Mouse (Mus musculus): Measurements from ENCODE around the gene Ndrg3. TPM values are rescaled to one million over a fixed set of nuclear protein-coding genes. Genes with fewer than 3 reads are reported as not detected.
"Not testable (repeated sequence)": the region's sequence is repeated elsewhere in the genome, so short reads cannot be mapped to it uniquely, and the experiment has no call there.

Ndrg3 gene
- polyA plus RNA-seq, 1 experiment = 30.0 TPM

- no peak for DNase-seq (ENCODE audit: low read depth in 1 of 2, low spot score in 2 of 2)
- no peaks in the 10 kb centered on the region for H3K27me3 ChIP-seq (ENCODE audit: control insufficient read depth, insufficient read depth, low read length)
- H3K36me3 ChIP-seq (ENCODE audit: control insufficient read depth, insufficient read depth, low read length) = peaks cover 8% of the 10 kb centered on the region; the same call in 1 of the 2 replicates
- WGBS = 97% methylated on average over 2 of the region's 2 CpGs
- no peak for TF ChIP-seq POLR2A (IDR thresholded peaks at IDR 0.05; ENCODE audit: low read depth, low read length)
- no peak for TF ChIP-seq CTCF (IDR thresholded peaks at IDR 0.05; ENCODE audit: extremely low read depth, insufficient read depth, insufficient read length, insufficient replicate concordance)
- no peak overlapping the region for H3K4me3 ChIP-seq (ENCODE audit: extremely low read depth, insufficient read depth, insufficient read length)
- H3K4me1 ChIP-seq (ENCODE audit: control insufficient read depth, insufficient read depth, insufficient read length) = no peaks in the 10 kb centered on the region
- no peak overlapping the region for H3K27ac ChIP-seq (ENCODE audit: insufficient read depth, low read length)
These were observed 60.4 kb downstream of the Ndrg3 start for GRCm38 (mm10) chr2:156931421-156931820.

- Histone ChIP-seq H3K4me1 (ENCODE audit: control insufficient read depth, insufficient read depth, insufficient read length) (no peaks in the 10 kb centered on the region), H3K27me3 (ENCODE audit: control insufficient read depth, insufficient read depth, low read length) (no peaks in the 10 kb centered on the region), H3K36me3 (ENCODE audit: control insufficient read depth, insufficient read depth, low read length) (peaks cover 6% of the 10 kb centered on the region; the same call in 1 of the 2 replicates), H3K4me3 (ENCODE audit: extremely low read depth, insufficient read depth, insufficient read length) (no peak overlapping the region), H3K27ac (ENCODE audit: insufficient read depth, low read length) (no peak overlapping the region)
- DNase-seq (ENCODE audit: low read depth in 1 of 2, low spot score in 2 of 2) = no peak
- TF ChIP-seq CTCF (IDR thresholded peaks at IDR 0.05; ENCODE audit: extremely low read depth, insufficient read depth, insufficient read length, insufficient replicate concordance) (no peak), POLR2A (IDR thresholded peaks at IDR 0.05; ENCODE audit: low read depth, low read length) (no peak)
- WGBS = 92% methylated on average over 6 of the region's 6 CpGs
These were observed 61.3 kb downstream of the Ndrg3 start for GRCm38 (mm10) chr2:156930549-156930948.

GRCm38 (mm10) chr2:156929519-156930120 is 62.2 kb downstream of the Ndrg3 start:
- DNase-seq (ENCODE audit: low read depth in 1 of 2, low spot score in 2 of 2) = no peak
- H3K4me3 ChIP-seq (ENCODE audit: extremely low read depth, insufficient read depth, insufficient read length) = no peak overlapping the region
- TF ChIP-seq POLR2A (IDR thresholded peaks at IDR 0.05; ENCODE audit: low read depth, low read length) (no peak), CTCF (IDR thresholded peaks at IDR 0.05; ENCODE audit: extremely low read depth, insufficient read depth, insufficient read length, insufficient replicate concordance) (no peak)
- H3K4me1 ChIP-seq (ENCODE audit: control insufficient read depth, insufficient read depth, insufficient read length) = no peaks in the 10 kb centered on the region
- WGBS = 76% methylated on average over 11 of the region's 11 CpGs
- peaks cover 6% of the 10 kb centered on the region; the same call in 1 of the 2 replicates for H3K36me3 ChIP-seq (ENCODE audit: control insufficient read depth, insufficient read depth, low read length)
- no peaks in the 10 kb centered on the region for H3K27me3 ChIP-seq (ENCODE audit: control insufficient read depth, insufficient read depth, low read length)
- H3K27ac ChIP-seq (ENCODE audit: insufficient read depth, low read length) = no peak overlapping the region

- Histone ChIP-seq H3K27me3 (ENCODE audit: control insufficient read depth, insufficient read depth, low read length) (no peaks in the 10 kb centered on the region), H3K36me3 (ENCODE audit: control insufficient read depth, insufficient read depth, low read length) (peaks cover 6% of the 10 kb centered on the region; the same call in 1 of the 2 replicates), H3K4me1 (ENCODE audit: control insufficient read depth, insufficient read depth, insufficient read length) (no peaks in the 10 kb centered on the region), H3K27ac (ENCODE audit: insufficient read depth, low read length) (no peak overlapping the region), H3K4me3 (ENCODE audit: extremely low read depth, insufficient read depth, insufficient read length) (no peak overlapping the region)
- TF ChIP-seq CTCF (IDR thresholded peaks at IDR 0.05; ENCODE audit: extremely low read depth, insufficient read depth, insufficient read length, insufficient replicate concordance) (no peak), POLR2A (IDR thresholded peaks at IDR 0.05; ENCODE audit: low read depth, low read length) (no peak)
- 93% methylated on average over 6 of the region's 6 CpGs for WGBS
- DNase-seq (ENCODE audit: low read depth in 1 of 2, low spot score in 2 of 2) = no peak
These were observed 63.2 kb downstream of the Ndrg3 start for GRCm38 (mm10) chr2:156928606-156929005.

GRCm38 (mm10) chr2:156927663-156928062 is 64.2 kb downstream of the Ndrg3 start:
- no peak for TF ChIP-seq POLR2A (IDR thresholded peaks at IDR 0.05; ENCODE audit: low read depth, low read length)
- TF ChIP-seq CTCF (IDR thresholded peaks at IDR 0.05; ENCODE audit: extremely low read depth, insufficient read depth, insufficient read length, insufficient replicate concordance) = no peak
- DNase-seq (ENCODE audit: low read depth in 1 of 2, low spot score in 2 of 2) = no peak
- no peak overlapping the region for H3K27ac ChIP-seq (ENCODE audit: insufficient read depth, low read length)
- H3K36me3 ChIP-seq (ENCODE audit: control insufficient read depth, insufficient read depth, low read length) = peaks cover 6% of the 10 kb centered on the region; the same call in 1 of the 2 replicates
- 93% methylated on average over 6 of the region's 6 CpGs for WGBS
- H3K27me3 ChIP-seq (ENCODE audit: control insufficient read depth, insufficient read depth, low read length) = no peaks in the 10 kb centered on the region
- H3K4me1 ChIP-seq (ENCODE audit: control insufficient read depth, insufficient read depth, insufficient read length) = no peaks in the 10 kb centered on the region
- no peak overlapping the region for H3K4me3 ChIP-seq (ENCODE audit: extremely low read depth, insufficient read depth, insufficient read length)

GRCm38 (mm10) chr2:156925611-156926010 is 66.2 kb downstream of the Ndrg3 start:
- not testable (repeated sequence) for H3K4me3 ChIP-seq (ENCODE audit: extremely low read depth, insufficient read depth, insufficient read length); H3K27ac ChIP-seq (ENCODE audit: insufficient read depth, low read length)
- WGBS = 85% methylated on average over 3 of the region's 3 CpGs

GRCm38 (mm10) chr2:156925075-156925474 is 66.8 kb downstream of the Ndrg3 start:
- 93% methylated on average over 4 of the region's 4 CpGs for WGBS
- H3K27ac ChIP-seq (ENCODE audit: insufficient read depth, low read length); H3K4me1 ChIP-seq (ENCODE audit: control insufficient read depth, insufficient read depth, insufficient read length): not testable (repeated sequence)

More at GRCm38 (mm10) chr2:156925611-156926010, 66.2 kb downstream of the Ndrg3 start:
- not testable (repeated sequence) for H3K36me3 ChIP-seq (ENCODE audit: control insufficient read depth, insufficient read depth, low read length); DNase-seq (ENCODE audit: low read depth in 1 of 2, low spot score in 2 of 2); H3K27me3 ChIP-seq (ENCODE audit: control insufficient read depth, insufficient read depth, low read length); H3K4me1 ChIP-seq (ENCODE audit: control insufficient read depth, insufficient read depth, insufficient read length)

More at GRCm38 (mm10) chr2:156925075-156925474, 66.8 kb downstream of the Ndrg3 start:
- H3K36me3 ChIP-seq (ENCODE audit: control insufficient read depth, insufficient read depth, low read length); DNase-seq (ENCODE audit: low read depth in 1 of 2, low spot score in 2 of 2); H3K4me3 ChIP-seq (ENCODE audit: extremely low read depth, insufficient read depth, insufficient read length); H3K27me3 ChIP-seq (ENCODE audit: control insufficient read depth, insufficient read depth, low read length): not testable (repeated sequence)
